Comparison of ENCODE assay signal across 9 mouse cellular contexts in the genomic region with DNA sequence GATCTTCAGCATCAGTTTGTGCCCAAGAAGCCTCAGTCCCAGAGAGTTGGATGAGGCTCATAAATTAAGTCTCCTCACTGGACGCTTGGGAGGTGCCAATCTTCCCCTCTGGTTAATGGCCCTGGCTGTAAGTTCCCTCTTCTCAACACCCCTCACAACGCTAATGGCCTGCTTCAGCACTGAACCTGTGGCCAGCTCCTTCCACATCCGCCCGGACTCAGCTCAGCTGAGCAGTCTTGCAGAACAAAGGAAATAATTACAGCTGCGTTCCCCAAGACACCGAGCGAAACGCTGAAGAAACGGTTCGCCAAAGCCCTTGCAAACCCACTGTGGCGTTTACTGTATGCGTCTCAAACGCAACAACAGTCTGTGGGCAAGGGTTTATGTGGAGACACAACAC. TPM values are rescaled to one million over a fixed set of nuclear protein-coding genes. Genes with fewer than 3 reads are reported as not detected.
A peak's percentile ranks its signal among the peaks of the same experiment; 100 is the strongest.
DNase-seq lines count a peak whose midpoint lies in the region; ATAC-seq lines count a peak whose summit lies in the region.
"Had no signal": no experiment of that assay in that cellular context is flagged by ENCODE, and none has a peak within 500 bp of the region (broad histone marks: within the 10 kb centered on the region; RNA-seq: fewer than 3 reads in every experiment).

No protein-coding gene starts in this region.

- no peaks in the 10 kb centered on the region for H3K4me1 ChIP-seq in neural tube, embryonic 14.5 days (ENCODE audit: control insufficient read depth, insufficient read depth, low read length)
- H3K4me1 ChIP-seq: liver, embryonic 15.5 days had no signal

- H3K9me3 ChIP-seq in neural tube, embryonic 14.5 days (ENCODE audit: control insufficient read depth, low read length), result no peaks in the 10 kb centered on the region
- H3K9me3 ChIP-seq: liver, embryonic 15.5 days had no signal

- no peaks in the 10 kb centered on the region for H3K36me3 ChIP-seq in neural tube, embryonic 14.5 days (ENCODE audit: control insufficient read depth, insufficient read depth, low read length)
- H3K36me3 ChIP-seq: liver, embryonic 15.5 days had no signal

- H3K4me3 ChIP-seq in neural tube, embryonic 14.5 days (ENCODE audit: low read depth, low read length), result no peak overlapping the region
- H3K4me3 ChIP-seq: liver, embryonic 15.5 days had no signal

- no peak overlapping the region for H3K27ac ChIP-seq in neural tube, embryonic 14.5 days (ENCODE audit: low read depth, low read length)
- H3K27ac ChIP-seq: liver, embryonic 15.5 days had no signal

- WGBS in neural tube, embryonic 14.5 days, result under 1% methylated on average over 13 of the region's 13 CpGs

- no peak overlapping the region for H3K9ac ChIP-seq in neural tube, embryonic 14.5 days (replicated peaks; ENCODE audit: low read depth, low read length)
- H3K9ac ChIP-seq: liver, embryonic 15.5 days had no signal

- H3K27me3 ChIP-seq in neural tube, embryonic 14.5 days (ENCODE audit: control insufficient read depth, insufficient read depth, low read length), result peaks cover 13% of the 10 kb centered on the region

- DNase-seq in kidney, adult 8-10 months, result peak; percentile 20 to 36
- DNase-seq in kidney, adult 18-20 months, result no peak
- peak; percentile 91 for DNase-seq in embryo, embryonic 10 days (ENCODE audit: low spot score)
- peak; percentile 75 for DNase-seq in heart, postnatal 4 days
- DNase-seq in liver, result peak; percentile 50
- no peak for DNase-seq in cerebellum, adult 9-11 months

- H3K4me2 ChIP-seq in neural tube, embryonic 14.5 days (ENCODE audit: low read depth, low read length), result peak overlapping the region; percentile 31; the same call in 1 of the 2 replicates
- H3K4me2 ChIP-seq: liver, embryonic 15.5 days had no signal

- ATAC-seq in neural tube, embryonic 14.5 days (ENCODE audit: low read depth), result peak; percentile 39; the same call in 1 of the 2 replicates
- ATAC-seq in frontal cortex, adult (ENCODE audit: low TSS enrichment), result no peak

RNA-seq across cellular contexts. Expression of a gene that starts 29.3 kb away (rescaled TPM):
- total RNA-seq in heart, postnatal 4 days (2021), result not detected
- 4.7 and 5.8 TPM in 2 replicates for polyA plus RNA-seq in neural tube, embryonic 14.5 days (2014; fragmentation: Nextera tagmentation; extraction: Ambion mirVana)
- polyA plus RNA-seq: liver, embryonic 15.5 days had no signal

Comparison
In these comparisons a context has a peak if more than half of its experiments do, and no peak if none do; other contexts are left out.
1. DNase-seq: peak in kidney, adult 8-10 months (2 of 2), embryo, embryonic 10 days (single experiment), heart, postnatal 4 days (single experiment) and liver (single experiment); none in kidney, adult 18-20 months (single experiment) and cerebellum, adult 9-11 months (single experiment).